Mouse (Mus musculus): ENCODE measurements around the gene Sptbn1.

The Sptbn1 gene

DNA sequence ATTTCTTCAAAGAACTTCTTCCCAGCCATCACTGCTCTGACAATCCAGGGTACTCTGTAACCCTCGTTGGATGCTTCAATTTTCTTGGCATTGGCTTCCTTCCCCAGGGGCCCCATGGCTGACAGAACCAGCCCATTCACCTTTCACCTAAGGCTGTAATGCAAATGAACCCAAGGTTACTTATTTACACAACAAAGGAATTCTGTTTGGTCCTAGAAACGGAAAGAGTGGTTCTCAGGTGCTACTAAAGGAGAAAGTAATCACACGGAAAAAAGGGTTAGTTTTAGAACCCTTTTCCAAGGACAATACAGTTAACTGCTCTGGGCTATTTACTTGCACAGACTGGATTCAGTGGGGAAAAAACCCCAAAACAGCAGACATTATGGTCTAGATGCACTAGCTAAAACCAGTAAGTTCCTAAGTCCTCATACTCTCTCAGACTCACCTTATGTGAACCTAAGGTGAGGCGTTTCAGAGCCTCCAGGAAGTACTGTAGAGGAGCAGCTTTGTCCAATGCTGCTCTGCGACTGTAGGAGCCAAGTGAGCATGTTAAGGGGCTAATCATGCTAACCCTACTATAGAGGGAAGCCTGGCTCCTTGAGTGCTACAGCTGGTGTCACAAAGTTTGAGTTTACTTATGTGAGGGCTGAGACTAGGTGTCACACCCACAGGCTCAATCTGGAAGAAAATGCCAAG, 90.7 kb downstream of the Sptbn1 start:
- ATAC-seq (ENCODE audit: insufficient number of reproducible peaks, low FRiP score, low TSS enrichment) = no peak

DNA sequence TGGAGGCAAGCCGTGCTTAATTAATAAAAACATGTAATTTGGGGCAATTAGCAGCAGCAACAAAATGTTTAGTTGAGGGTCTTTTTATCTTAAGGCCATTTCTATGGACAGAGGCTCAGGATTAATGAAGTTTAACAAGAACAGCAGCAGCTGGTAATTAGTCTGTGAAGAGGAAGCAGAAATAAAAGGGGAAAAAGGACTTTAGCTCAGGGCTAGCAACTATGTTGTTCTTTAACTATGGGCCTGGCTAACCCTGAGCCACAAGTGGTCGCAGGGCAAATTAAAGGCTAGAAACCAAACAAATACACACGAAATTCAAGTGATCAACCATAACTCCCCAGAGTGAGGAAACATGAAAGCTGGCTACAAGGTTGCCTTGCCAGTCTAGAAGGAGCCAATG, 91.9 kb downstream of the Sptbn1 start:
- no peak for ATAC-seq (ENCODE audit: insufficient number of reproducible peaks, low FRiP score, low TSS enrichment)

DNA sequence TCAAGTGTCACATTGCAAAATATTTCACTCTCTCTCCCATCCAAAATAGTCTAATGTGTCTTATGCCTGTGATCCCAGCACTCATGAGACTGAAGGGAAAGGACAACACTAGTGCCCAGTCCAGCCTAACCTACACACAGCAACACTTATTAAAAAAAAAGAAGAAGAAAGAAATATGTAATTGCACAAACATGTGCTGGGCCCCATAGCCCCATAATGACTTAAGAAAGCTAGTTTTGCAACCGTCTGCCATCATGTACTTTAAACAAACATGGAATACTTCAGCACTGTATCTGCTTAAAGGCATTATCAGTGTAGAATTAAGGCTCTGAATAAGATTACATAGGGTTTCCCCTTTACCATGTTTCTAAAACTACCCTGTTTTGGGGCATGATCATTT, 92.4 kb downstream of the Sptbn1 start:
- no peak for ATAC-seq (ENCODE audit: insufficient number of reproducible peaks, low FRiP score, low TSS enrichment)

DNA sequence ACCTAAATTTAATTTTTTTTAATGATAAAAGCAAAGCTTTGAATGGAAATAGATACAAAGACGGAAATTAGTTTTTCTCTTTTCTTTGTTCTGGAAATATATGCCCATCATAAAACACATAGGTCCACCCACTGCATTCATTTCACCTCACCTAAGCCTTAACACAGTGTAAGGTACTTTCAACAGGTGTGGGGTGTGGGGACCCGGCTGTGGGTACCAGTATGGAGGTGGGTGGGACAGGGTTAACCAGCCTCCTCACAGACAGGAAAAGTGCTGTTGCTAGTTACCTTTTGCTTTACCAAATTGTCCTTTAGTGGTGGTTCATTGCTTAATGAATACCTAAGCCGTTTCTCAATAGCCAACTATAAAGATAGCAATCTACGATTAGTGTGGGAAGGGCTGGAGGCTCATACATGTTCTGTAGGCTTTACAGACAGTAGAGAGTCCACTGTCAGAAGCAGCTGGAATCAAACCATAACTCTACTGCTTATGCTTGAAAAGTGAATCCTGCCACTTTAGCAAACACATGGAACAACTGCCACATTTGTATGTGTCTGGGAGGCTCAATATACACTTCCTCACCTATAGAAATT, 96.3 kb downstream of the Sptbn1 start:
- no peak for ATAC-seq (ENCODE audit: insufficient number of reproducible peaks, low FRiP score, low TSS enrichment)

DNA sequence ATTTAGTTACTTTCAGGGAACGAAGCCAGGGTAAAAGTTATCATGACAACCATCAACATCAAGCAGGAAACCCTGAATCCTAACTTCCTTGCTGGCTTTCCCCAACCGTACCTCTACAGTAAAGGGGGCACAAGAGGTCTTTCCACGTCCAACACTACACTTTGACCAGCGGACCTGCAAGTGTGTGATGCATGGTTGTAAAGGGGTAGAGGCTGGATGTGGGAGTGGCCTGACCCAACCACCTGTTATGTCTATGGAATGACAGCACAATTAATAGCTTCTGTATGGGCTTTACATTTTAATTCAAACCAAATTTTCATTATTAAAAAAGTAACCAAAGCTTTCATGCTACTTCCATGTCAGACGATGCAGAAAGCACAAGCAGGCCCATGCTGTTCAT, 96.8 kb downstream of the Sptbn1 start:
- no peak for ATAC-seq (ENCODE audit: insufficient number of reproducible peaks, low FRiP score, low TSS enrichment)

DNA sequence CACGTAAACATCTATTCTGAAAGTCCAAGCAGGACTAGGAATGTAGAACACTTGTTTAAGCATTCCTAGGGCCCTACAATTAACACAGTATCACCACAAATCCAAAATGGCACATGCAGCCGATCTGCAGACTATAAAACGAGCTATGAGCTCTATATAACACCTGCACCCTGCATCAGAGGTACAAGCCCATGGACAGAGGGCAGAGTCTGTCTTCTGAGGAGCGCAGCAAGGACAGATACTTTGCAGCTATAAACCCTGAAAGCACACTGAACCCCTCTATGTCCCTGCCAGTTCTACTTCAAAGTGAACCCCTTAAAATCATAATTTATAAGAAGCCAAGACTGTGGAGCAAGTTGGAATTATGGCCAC, 101.4 kb downstream of the Sptbn1 start:
- no peak for ATAC-seq (ENCODE audit: insufficient number of reproducible peaks, low FRiP score, low TSS enrichment)

DNA sequence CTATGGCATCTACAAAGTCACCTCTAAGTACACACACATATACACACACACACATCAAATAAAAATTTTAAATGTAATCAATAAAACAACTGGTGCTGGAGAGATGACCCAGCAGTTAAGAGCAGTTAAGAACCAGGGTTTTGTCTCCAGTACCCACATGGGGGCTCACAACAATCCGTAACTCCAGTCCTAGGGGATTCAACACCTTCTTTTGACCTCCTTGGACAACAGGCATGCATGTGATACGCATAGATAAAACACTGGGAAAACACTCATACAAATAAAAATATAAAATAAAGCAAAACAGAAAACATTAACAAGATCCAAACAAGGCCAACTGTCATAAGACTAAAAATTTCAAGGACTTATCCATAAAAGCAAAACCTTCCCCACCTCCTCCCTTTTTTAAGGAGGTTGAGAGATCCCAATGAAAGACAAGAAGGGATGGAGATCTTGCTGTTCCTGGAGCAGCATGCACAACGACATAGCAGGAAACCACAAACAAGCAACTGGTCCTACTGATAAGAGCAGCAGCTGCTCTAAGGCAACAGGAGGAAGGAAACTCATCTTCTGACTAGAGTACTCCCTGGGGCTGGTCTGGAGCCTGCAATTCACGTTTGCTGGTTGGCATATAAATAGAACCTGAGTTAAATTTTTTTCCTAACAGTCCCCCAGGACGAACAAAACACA, 102.0 kb downstream of the Sptbn1 start:
- no peak for ATAC-seq (ENCODE audit: insufficient number of reproducible peaks, low FRiP score, low TSS enrichment)

DNA sequence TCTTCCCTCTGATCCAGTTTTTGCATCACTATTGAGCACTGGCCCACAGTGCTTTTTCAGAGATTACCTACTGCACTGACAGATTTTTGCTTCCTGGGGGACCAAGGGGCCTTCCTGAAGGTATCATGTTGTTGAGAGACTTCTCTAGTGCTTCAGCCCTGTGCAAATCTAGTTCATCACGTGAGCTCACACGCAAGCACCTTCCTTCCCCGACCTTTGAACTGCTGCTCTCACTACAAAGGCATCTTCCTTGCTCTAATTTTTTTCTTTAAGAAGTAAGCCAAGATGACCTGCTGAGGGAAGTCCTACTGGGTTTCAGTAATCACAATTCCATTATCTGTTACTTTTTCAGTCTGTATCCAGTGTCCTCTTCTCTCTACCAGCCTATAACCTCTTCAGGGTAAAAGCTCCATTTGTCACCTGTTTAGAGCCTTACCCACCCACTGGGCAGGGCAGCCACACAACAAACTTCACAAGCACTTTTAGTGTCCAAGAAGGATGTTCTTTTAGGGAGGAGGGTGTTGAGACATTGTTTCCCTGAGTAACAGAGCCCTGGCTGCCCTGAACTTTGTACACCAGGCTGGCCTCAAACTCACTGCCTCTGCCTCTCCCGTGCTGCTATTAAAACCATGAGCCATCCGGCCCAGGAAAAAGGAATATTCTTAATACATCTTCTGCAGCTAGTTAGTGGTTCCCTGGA, 103.3 kb downstream of the Sptbn1 start:
- no peak for ATAC-seq (ENCODE audit: insufficient number of reproducible peaks, low FRiP score, low TSS enrichment)

DNA sequence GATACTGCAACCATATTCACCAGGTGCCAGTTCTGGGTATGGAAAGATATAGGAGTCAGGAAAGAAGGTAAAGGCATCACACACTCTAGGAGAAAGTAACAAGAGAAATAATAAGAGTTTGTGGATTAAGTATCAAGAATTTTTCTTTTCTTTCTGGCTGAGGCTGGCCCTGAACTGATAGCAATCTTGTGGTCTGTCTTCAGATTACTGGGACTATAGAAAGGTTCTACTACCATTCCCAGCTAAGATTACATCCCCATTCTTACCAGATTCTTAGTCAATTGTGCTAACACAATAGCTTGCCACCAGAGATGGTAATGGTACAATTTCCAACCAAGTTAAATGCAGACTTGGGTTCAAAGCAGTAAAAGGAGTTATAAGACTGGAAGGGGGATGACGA, 104.1 kb downstream of the Sptbn1 start:
- ATAC-seq (ENCODE audit: insufficient number of reproducible peaks, low FRiP score, low TSS enrichment) = no peak

GRCm38 (mm10) chr11:30163081-30163480, 104.9 kb downstream of the Sptbn1 start:
- ATAC-seq (ENCODE audit: insufficient number of reproducible peaks, low FRiP score, low TSS enrichment) = no peak

DNA sequence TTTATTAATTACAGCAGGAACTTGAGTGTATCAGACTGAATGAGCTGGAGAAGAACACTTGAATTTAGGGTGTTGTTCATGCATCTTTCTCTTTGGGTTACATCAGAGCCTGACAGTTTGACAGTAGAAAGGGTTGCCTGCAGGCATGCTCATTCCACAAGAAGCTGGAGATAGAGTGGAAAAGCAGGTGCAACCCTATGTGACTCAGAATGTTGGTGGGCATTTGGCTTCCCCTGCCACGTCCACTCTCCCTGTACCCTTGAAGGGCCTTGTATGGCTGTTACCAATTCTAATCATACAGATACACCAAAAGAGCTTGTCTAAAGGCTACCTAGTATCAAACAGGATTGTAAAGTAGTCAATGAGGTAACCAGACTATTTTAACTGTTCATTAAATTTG, 106.2 kb downstream of the Sptbn1 start:
- no peak for ATAC-seq (ENCODE audit: insufficient number of reproducible peaks, low FRiP score, low TSS enrichment)

DNA sequence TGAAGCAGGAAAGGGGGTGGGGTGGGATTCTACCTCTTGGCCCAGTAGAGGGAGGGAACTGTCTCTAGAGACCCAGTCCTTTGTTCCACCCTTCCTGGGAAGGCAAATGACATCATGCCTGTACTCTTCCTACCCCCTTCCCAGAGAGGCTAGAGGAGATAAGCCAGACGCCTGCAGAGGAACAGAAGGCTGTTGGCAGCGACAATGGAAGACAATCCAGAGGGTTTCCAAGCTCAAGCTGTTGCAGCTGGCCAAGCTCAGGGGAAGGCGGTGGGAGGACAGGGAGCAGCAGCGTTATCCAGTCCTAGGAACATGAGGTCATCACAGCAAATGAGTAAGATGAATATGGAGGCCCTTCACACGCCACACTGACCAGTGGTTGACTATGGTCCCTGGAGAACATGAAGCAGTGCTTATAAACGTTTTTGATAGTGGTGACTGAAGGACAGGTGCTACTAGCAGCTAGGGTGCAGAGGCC, 106.8 kb downstream of the Sptbn1 start:
- peak; percentile 81 for ATAC-seq (ENCODE audit: insufficient number of reproducible peaks, low FRiP score, low TSS enrichment)

DNA sequence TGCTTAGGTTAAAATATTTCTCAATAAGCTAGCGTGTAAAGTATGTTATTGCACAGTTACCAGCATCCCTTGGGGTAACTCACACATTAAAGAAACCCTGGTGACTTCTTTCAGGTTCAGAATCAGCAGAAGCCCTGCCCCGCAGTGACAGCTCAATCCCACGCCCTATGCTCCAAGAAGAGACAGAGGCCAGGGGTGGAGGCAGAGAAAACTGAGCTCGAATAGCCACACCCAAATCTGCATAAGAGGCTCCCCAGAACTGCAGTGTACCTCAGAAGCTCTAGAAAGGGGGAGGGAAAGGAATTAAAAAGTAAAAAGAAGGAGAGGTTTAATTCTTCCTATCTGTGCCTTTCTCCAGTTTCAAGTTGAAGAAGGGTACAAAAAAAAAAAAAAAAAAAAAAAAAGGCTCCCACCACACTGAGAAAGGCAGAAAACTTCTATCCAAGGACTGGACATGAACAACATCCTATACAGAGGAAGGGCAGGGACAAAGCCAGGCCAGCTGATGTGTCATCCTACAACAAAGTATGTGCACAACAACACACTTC, 107.3 kb downstream of the Sptbn1 start:
- no peak for ATAC-seq (ENCODE audit: insufficient number of reproducible peaks, low FRiP score, low TSS enrichment)

DNA sequence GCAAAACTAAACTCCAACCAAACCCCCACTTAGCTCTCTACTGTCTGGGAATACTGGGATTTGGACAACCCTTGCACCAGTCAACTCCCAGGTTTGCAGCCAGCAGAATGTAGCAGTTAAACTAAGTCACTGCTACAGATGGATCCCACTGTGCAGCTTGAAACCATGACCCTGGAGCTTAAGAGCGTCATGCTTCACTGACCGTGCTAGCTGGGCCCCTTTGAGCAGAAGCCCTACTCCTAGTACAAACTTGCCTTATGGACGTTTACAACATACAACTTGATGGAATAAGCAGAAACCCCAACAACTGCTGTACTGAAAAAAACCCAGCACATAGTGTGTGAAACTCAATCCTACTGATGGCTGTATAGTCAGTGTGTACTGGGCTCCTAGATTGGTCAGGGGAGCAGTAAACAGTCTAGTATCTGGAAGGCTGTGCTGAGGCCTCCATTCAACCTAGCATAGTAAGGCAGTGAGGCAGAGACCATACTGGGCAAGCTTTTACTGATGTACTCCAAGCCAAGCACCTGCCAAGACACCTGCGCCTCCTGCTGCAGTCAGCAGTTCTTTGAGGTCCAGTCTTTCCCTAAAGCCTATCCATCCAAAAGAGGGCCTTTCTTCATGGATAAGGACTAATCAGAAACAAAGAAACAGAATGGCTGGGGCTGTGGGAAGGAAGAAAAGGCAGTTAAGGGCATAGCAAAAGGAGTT, 108.3 kb downstream of the Sptbn1 start:
- ATAC-seq (ENCODE audit: insufficient number of reproducible peaks, low FRiP score, low TSS enrichment) = 0 out of 2 replicates have a peak, but pooled peaks have one; percentile 22

GRCm38 (mm10) chr11:30158028-30158700, 109.8 kb downstream of the Sptbn1 start:
- ATAC-seq (ENCODE audit: insufficient number of reproducible peaks, low FRiP score, low TSS enrichment) = peak; percentile 75

DNA sequence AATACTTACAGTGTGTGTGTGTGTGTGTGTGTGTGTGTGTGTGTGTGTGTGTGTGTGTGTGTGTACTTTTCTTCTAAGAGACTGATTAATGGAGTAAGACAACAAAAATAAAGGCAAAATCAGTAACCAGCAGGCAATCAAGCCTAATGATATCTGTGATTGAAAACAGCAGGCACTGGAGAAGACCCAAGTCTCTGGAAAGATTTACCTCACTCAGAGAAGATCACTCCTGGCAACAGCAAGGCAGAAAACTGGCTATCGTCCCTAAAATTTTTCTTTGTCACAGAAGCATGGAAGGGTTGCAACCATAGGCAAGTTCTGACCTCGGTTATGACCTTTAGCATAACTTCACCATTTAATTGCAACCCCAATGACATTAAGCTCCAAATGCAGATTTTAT, 112.1 kb downstream of the Sptbn1 start:
- ATAC-seq (ENCODE audit: insufficient number of reproducible peaks, low FRiP score, low TSS enrichment) = no peak

- ATAC-seq (ENCODE audit: insufficient number of reproducible peaks, low FRiP score, low TSS enrichment) = no peak
Observed at GRCm38 (mm10) chr11:30154980-30155379, 113.0 kb downstream of the Sptbn1 start.

- ATAC-seq (ENCODE audit: insufficient number of reproducible peaks, low FRiP score, low TSS enrichment) = no peak
Observed at GRCm38 (mm10) chr11:30148888-30149287, 119.1 kb downstream of the Sptbn1 start.

GRCm38 (mm10) chr11:30148378-30148777, 119.6 kb downstream of the Sptbn1 start:
- ATAC-seq (ENCODE audit: insufficient number of reproducible peaks, low FRiP score, low TSS enrichment) = no peak

- ATAC-seq (ENCODE audit: insufficient number of reproducible peaks, low FRiP score, low TSS enrichment) = no peak
Observed at GRCm38 (mm10) chr11:30147882-30148281, 120.1 kb downstream of the Sptbn1 start.
